Mouse (Mus musculus) liver, embryonic 14.5 days (tissue): ENCODE results near the gene Chrnb4.
A peak's percentile ranks its signal among the peaks of the same experiment; 100 is the strongest.

ENCODE experiments used
- CTCF ChIP-seq: IDR thresholded peaks from 2 replicates; pipeline ENCODE4 v1.5.1; 2016; ENCODE audit warnings: antibody characterized with exemption, low read depth, control low read depth
- EP300 ChIP-seq: IDR thresholded peaks from 2 replicates; pipeline ENCODE4 v1.6.1; 2016; ENCODE audit warnings: antibody characterized with exemption, low read depth

DNA sequence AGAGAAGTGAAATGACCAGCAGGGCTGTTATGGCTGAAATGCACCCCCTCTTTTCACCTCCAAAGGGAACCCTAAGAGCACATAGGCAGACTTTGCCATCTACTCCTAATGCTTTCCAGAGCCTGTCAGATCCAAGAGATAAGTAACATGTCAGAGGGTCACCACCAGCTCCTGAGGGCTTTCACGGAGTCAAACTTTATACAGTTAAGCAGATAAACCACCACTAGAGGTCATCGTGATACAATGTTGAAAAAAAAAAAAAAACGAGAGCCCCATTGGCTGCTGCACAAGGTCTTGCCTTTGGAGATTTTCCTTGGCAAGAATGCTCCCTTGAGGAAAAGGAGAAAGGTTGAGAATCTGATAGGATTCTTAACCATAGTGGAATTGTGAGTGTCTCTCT is 1.8 kb downstream of the Chrnb4 start:
- peak; percentile 17; the same call in 1 of the 2 replicates for TF ChIP-seq CTCF
- TF ChIP-seq EP300, result no peak
